Mouse (Mus musculus) erythroblast, embryonic 14.5 days (primary cell): ENCODE data around the gene Clec2h.
"Not testable (repeated sequence)": the region's sequence is repeated elsewhere in the genome, so short reads cannot be mapped to it uniquely, and the experiment has no call there.

Experiments used
- GATA1 ChIP-seq: IDR thresholded peaks from 2 replicates; pipeline ENCODE4 v1.6.1; 2012; ENCODE audit warnings: low read length, inconsistent platforms, mixed read lengths
- TAL1 ChIP-seq: IDR thresholded peaks from 3 replicates; pipeline ENCODE4 v1.6.1; 2012; ENCODE audit warnings: low read length, inconsistent platforms, mixed read lengths

DNA sequence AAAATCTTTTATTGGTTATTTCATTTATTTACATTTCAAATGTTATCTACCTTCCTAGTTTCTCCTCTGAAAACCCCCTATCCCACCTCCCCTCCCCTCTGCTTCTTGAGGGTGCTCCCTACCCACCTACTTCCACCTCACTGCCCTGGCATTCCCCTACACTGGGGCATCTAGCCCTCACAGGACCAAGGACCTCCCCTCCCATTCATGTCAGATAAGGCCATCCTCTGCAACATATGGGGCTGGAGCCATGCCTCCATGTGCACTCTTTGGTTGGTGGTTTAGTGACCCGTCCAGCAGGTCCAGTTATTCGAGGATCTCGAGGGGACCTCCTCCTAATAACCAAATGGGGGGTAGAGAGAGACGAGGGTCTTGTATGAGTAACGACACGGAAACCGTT, 11.4 kb upstream of the Clec2h start:
- TF ChIP-seq GATA1, TAL1: not testable (repeated sequence)
